Mouse (Mus musculus) bone marrow macrophage, adult 2 months (primary cell): Measurements from ENCODE around the gene Mus81.

Experiments used
- CTCF ChIP-seq: IDR thresholded peaks from 2 replicates; pipeline ENCODE4 v1.5.1; 2012; ENCODE audit warnings: low read depth, mild to moderate bottlenecking, low read length, moderate library complexity
- POLR2A ChIP-seq: IDR thresholded peaks from 2 replicates; pipeline ENCODE4 v1.6.1; 2012; ENCODE audit warnings: mild to moderate bottlenecking, low read depth, low read length, borderline replicate concordance

- TF ChIP-seq CTCF (no peak), POLR2A (no peak)
Observed at GRCm38 (mm10) chr19:5449673-5450072, 38.5 kb downstream of the Mus81 start.
